Mouse (Mus musculus): ENCODE results near the gene Crtc1. TPM values are rescaled to one million over a fixed set of nuclear protein-coding genes. Genes with fewer than 3 reads are reported as not detected.

Crtc1 gene
- polyA plus RNA-seq, 1 experiment, result 7.7 TPM

DNA sequence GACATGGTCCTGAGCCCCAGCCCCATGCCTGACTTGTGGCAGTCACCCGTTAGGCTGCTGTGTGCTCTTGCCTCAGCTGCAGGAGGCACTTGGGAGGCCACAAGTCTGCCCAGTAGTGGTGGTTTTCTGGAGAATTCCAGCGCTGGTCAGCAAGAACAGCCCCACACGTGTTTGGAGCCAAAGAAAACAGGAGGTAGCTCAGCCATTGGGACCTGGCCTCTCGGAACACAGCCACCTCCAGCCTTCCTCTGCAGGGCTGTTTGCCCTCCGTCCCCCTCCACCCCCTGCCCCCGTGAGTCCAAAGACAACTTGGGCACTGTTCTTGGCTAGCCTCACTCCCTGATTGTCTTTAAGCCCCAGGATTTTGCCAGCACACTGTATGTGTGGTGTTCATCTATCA is 67.4 kb downstream of the Crtc1 start:
- H3K4me3 ChIP-seq (ENCODE audit: low read depth, low read length), result no peak overlapping the region
- H3K27me3 ChIP-seq (ENCODE audit: control insufficient read depth, insufficient read depth, low read length, poor library complexity, severe bottlenecking), result 0 out of 2 replicates have a peak, but pooled peaks cover 4% of the 10 kb centered on the region
- TF ChIP-seq EP300 (IDR thresholded peaks at IDR 0.05; ENCODE audit: insufficient read depth, low read depth, low read length) (no peak), CTCF (IDR thresholded peaks at IDR 0.05; ENCODE audit: low read depth, low read length) (no peak), POLR2A (IDR thresholded peaks at IDR 0.05; ENCODE audit: insufficient read depth, low read length) (no peak)
- no peaks in the 10 kb centered on the region for H3K36me3 ChIP-seq (ENCODE audit: control insufficient read depth, insufficient read depth, low read length, poor library complexity, severe bottlenecking)
- no peaks in the 10 kb centered on the region for H3K9me3 ChIP-seq (replicated peaks; ENCODE audit: control insufficient read depth, insufficient read depth, low read length, poor library complexity, severe bottlenecking)
- no peak overlapping the region for H3K27ac ChIP-seq (ENCODE audit: insufficient read depth, low read length)
- H3K9ac ChIP-seq (ENCODE audit: low read depth, poor library complexity, severe bottlenecking), result no peak overlapping the region
- H3K4me1 ChIP-seq (ENCODE audit: control insufficient read depth, insufficient read depth, low read length), result no peaks in the 10 kb centered on the region

- H3K27ac ChIP-seq (ENCODE audit: insufficient read depth, low read length), result no peak overlapping the region
- H3K36me3 ChIP-seq (ENCODE audit: control insufficient read depth, insufficient read depth, low read length, poor library complexity, severe bottlenecking), result no peaks in the 10 kb centered on the region
- H3K4me1 ChIP-seq (ENCODE audit: control insufficient read depth, insufficient read depth, low read length), result no peaks in the 10 kb centered on the region
- no peaks in the 10 kb centered on the region for H3K9me3 ChIP-seq (replicated peaks; ENCODE audit: control insufficient read depth, insufficient read depth, low read length, poor library complexity, severe bottlenecking)
- H3K27me3 ChIP-seq (ENCODE audit: control insufficient read depth, insufficient read depth, low read length, poor library complexity, severe bottlenecking), result 0 out of 2 replicates have a peak, but pooled peaks cover 4% of the 10 kb centered on the region
- no peak overlapping the region for H3K4me3 ChIP-seq (ENCODE audit: low read depth, low read length)
- TF ChIP-seq EP300 (IDR thresholded peaks at IDR 0.05; ENCODE audit: insufficient read depth, low read depth, low read length), result no peak
- TF ChIP-seq CTCF (IDR thresholded peaks at IDR 0.05; ENCODE audit: low read depth, low read length), result no peak
- TF ChIP-seq POLR2A (IDR thresholded peaks at IDR 0.05; ENCODE audit: insufficient read depth, low read length), result no peak
- no peak overlapping the region for H3K9ac ChIP-seq (ENCODE audit: low read depth, poor library complexity, severe bottlenecking)
These were observed 68.9 kb downstream of the Crtc1 start for GRCm38 (mm10) chr8:70370476-70370875.

- no peak overlapping the region for H3K9ac ChIP-seq (ENCODE audit: low read depth, poor library complexity, severe bottlenecking)
- no peaks in the 10 kb centered on the region for H3K27me3 ChIP-seq (ENCODE audit: control insufficient read depth, insufficient read depth, low read length, poor library complexity, severe bottlenecking)
- H3K36me3 ChIP-seq (ENCODE audit: control insufficient read depth, insufficient read depth, low read length, poor library complexity, severe bottlenecking), result no peaks in the 10 kb centered on the region
- no peaks in the 10 kb centered on the region for H3K9me3 ChIP-seq (replicated peaks; ENCODE audit: control insufficient read depth, insufficient read depth, low read length, poor library complexity, severe bottlenecking)
- H3K4me1 ChIP-seq (ENCODE audit: control insufficient read depth, insufficient read depth, low read length), result no peaks in the 10 kb centered on the region
- H3K27ac ChIP-seq (ENCODE audit: insufficient read depth, low read length), result no peak overlapping the region
- no peak for TF ChIP-seq POLR2A (IDR thresholded peaks at IDR 0.05; ENCODE audit: insufficient read depth, low read length)
- TF ChIP-seq EP300 (IDR thresholded peaks at IDR 0.05; ENCODE audit: insufficient read depth, low read depth, low read length), result no peak
- TF ChIP-seq CTCF (IDR thresholded peaks at IDR 0.05; ENCODE audit: low read depth, low read length), result no peak
- H3K4me3 ChIP-seq (ENCODE audit: low read depth, low read length), result no peak overlapping the region
These were observed 72.8 kb downstream of the Crtc1 start for GRCm38 (mm10) chr8:70366588-70366987.

- no peak overlapping the region for H3K4me3 ChIP-seq (ENCODE audit: low read depth, low read length)
- no peaks in the 10 kb centered on the region for H3K36me3 ChIP-seq (ENCODE audit: control insufficient read depth, insufficient read depth, low read length, poor library complexity, severe bottlenecking)
- H3K27ac ChIP-seq (ENCODE audit: insufficient read depth, low read length), result no peak overlapping the region
- H3K9me3 ChIP-seq (replicated peaks; ENCODE audit: control insufficient read depth, insufficient read depth, low read length, poor library complexity, severe bottlenecking), result no peaks in the 10 kb centered on the region
- H3K9ac ChIP-seq (ENCODE audit: low read depth, poor library complexity, severe bottlenecking), result no peak overlapping the region
- H3K4me1 ChIP-seq (ENCODE audit: control insufficient read depth, insufficient read depth, low read length), result no peaks in the 10 kb centered on the region
- no peaks in the 10 kb centered on the region for H3K27me3 ChIP-seq (ENCODE audit: control insufficient read depth, insufficient read depth, low read length, poor library complexity, severe bottlenecking)
- TF ChIP-seq EP300 (IDR thresholded peaks at IDR 0.05; ENCODE audit: insufficient read depth, low read depth, low read length), result no peak
- TF ChIP-seq CTCF (IDR thresholded peaks at IDR 0.05; ENCODE audit: low read depth, low read length), result no peak
- TF ChIP-seq POLR2A (IDR thresholded peaks at IDR 0.05; ENCODE audit: insufficient read depth, low read length), result no peak
These were observed 75.3 kb downstream of the Crtc1 start for GRCm38 (mm10) chr8:70364066-70364465.

DNA sequence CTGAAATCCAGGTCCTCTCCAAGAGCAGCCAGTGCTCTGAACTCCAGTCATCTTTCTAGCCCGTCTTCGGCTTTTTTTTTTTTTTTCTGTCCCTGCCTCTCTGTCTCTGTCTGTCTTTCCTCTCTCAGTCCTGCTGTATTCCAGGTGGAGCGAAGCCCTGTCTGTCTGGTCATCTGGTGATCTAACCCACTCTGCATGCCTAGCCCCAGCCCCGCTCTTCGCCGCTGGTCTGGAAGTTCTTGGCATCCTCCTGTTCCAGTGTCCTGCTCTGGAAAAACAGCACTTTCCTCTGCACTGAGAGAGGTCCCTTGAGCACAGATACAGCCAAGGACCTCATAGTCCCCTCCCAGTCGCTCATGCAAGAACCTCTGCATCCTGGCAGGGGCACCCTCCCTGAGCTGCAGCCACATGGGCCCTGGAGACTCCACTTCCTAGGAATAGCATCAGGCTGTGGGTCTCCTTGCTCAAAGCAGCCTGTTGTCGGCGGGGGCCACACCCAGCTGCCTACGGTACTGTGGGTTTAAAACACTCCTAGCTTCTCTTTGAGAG is 77.8 kb downstream of the Crtc1 start:
- no peaks in the 10 kb centered on the region for H3K9me3 ChIP-seq (replicated peaks; ENCODE audit: control insufficient read depth, insufficient read depth, low read length, poor library complexity, severe bottlenecking)
- H3K36me3 ChIP-seq (ENCODE audit: control insufficient read depth, insufficient read depth, low read length, poor library complexity, severe bottlenecking), result no peaks in the 10 kb centered on the region
- no peak overlapping the region for H3K9ac ChIP-seq (ENCODE audit: low read depth, poor library complexity, severe bottlenecking)
- H3K4me3 ChIP-seq (ENCODE audit: low read depth, low read length), result no peak overlapping the region
- TF ChIP-seq EP300 (IDR thresholded peaks at IDR 0.05; ENCODE audit: insufficient read depth, low read depth, low read length) (no peak), CTCF (IDR thresholded peaks at IDR 0.05; ENCODE audit: low read depth, low read length) (no peak), POLR2A (IDR thresholded peaks at IDR 0.05; ENCODE audit: insufficient read depth, low read length) (no peak)
- no peaks in the 10 kb centered on the region for H3K4me1 ChIP-seq (ENCODE audit: control insufficient read depth, insufficient read depth, low read length)
- no peaks in the 10 kb centered on the region for H3K27me3 ChIP-seq (ENCODE audit: control insufficient read depth, insufficient read depth, low read length, poor library complexity, severe bottlenecking)
- H3K27ac ChIP-seq (ENCODE audit: insufficient read depth, low read length), result no peak overlapping the region

GRCm38 (mm10) chr8:70360769-70361168 is 78.6 kb downstream of the Crtc1 start:
- H3K27me3 ChIP-seq (ENCODE audit: control insufficient read depth, insufficient read depth, low read length, poor library complexity, severe bottlenecking), result no peaks in the 10 kb centered on the region
- no peaks in the 10 kb centered on the region for H3K36me3 ChIP-seq (ENCODE audit: control insufficient read depth, insufficient read depth, low read length, poor library complexity, severe bottlenecking)
- H3K9ac ChIP-seq (ENCODE audit: low read depth, poor library complexity, severe bottlenecking), result no peak overlapping the region
- H3K9me3 ChIP-seq (replicated peaks; ENCODE audit: control insufficient read depth, insufficient read depth, low read length, poor library complexity, severe bottlenecking), result no peaks in the 10 kb centered on the region
- no peak overlapping the region for H3K27ac ChIP-seq (ENCODE audit: insufficient read depth, low read length)
- no peak overlapping the region for H3K4me3 ChIP-seq (ENCODE audit: low read depth, low read length)
- TF ChIP-seq POLR2A (IDR thresholded peaks at IDR 0.05; ENCODE audit: insufficient read depth, low read length) (no peak), CTCF (IDR thresholded peaks at IDR 0.05; ENCODE audit: low read depth, low read length) (peak; percentile 59)
- no peaks in the 10 kb centered on the region for H3K4me1 ChIP-seq (ENCODE audit: control insufficient read depth, insufficient read depth, low read length)

Measured in ES-Bruce4 (cell line).